Mouse (Mus musculus) testis, adult 2 months (tissue): ENCODE measurements around the gene Krt90.

Source experiments
- CTCF ChIP-seq: fragments of 200-500 bp; IDR thresholded peaks from 2 replicates; pipeline ENCODE4 v1.5.1; 2012; ENCODE audit warnings: low read depth, mild to moderate bottlenecking, inconsistent platforms, low read length, moderate library complexity; ENCODE audit not compliant: control insufficient read depth, insufficient read depth, insufficient replicate concordance
- POLR2A ChIP-seq: fragments of 200-500 bp; IDR thresholded peaks from 2 replicates; pipeline ENCODE4 v1.6.1; 2012; ENCODE audit warnings: low read depth, mild to moderate bottlenecking, inconsistent platforms, low read length, moderate library complexity; ENCODE audit not compliant: control insufficient read depth

DNA sequence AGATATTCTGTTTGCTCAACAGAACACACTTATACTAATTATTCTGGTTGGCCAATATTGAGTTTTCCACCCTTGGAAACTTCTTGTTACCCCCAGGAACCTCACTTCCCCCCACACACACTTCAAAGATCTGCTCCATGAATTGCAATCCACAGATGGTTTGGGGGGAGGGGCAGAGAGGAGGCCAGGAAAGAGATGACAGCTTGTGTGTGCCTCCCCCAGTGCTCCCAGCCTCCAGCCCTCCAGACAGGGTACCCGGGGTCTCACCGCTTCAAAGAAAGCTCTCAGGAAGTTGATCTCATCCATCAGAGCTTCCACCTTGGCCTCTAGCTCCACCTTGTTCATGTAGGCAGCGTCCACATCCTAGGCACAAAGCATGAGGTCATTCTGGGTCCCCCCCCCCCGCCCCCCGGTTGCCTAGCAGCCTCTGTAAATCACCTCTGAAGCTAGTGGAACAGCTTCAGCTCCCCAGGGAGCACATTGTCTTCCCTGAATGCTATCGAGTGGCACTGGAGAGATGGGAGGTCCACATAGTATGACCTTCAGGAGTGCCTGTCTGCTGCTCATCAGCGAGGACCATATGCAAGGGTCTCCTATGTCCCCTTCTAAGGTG lies 4.6 kb downstream of the Krt90 start:
- TF ChIP-seq POLR2A: no peak
- no peak for TF ChIP-seq CTCF
